Mouse (Mus musculus): ENCODE data around the gene Esam.

Gene Esam

DNA sequence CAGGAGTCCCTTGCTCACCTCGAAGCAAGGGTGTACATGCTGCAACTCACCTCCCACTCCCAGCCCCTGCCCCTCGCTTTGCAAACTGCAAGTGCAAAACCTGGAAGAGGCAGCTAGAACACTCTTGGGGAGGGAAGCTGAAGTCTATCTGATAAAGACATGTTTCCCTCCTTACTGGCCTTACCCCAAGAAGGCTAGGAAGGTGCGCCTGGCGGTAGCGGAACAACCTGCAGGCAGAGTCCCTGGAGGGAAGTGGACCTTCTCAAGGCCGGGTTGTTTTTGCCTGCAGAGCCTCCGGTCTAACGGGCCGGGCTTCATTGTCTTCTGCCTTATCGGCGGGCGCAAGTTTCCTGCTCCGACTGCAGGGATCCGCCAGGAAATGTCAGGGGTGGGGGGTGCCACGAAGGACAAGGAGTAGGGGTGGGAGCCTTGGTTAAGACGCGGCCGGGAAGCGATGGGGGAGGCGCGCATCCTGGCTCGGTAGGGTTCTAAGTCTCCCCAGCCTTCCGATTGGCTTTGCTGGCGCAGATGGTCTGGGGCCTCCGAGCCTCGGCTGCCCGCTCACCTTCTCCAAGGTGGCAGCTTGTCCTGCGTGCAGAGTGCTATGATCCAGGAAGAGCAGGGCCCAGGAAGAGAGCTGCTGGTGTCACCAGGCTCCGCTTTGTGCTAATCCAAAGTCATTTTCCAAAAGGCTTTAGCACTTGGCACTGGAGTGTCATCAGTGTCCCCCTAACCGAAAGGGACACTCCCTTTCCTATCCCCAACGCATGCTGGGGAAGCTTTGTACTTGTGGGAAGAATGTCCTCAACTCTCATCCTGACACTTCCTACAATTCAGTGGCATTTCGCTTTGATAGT is 2.4 kb downstream of the Esam start:
- DNase-seq (ENCODE audit: low spot score in 2 of 2), result no peak

DNA sequence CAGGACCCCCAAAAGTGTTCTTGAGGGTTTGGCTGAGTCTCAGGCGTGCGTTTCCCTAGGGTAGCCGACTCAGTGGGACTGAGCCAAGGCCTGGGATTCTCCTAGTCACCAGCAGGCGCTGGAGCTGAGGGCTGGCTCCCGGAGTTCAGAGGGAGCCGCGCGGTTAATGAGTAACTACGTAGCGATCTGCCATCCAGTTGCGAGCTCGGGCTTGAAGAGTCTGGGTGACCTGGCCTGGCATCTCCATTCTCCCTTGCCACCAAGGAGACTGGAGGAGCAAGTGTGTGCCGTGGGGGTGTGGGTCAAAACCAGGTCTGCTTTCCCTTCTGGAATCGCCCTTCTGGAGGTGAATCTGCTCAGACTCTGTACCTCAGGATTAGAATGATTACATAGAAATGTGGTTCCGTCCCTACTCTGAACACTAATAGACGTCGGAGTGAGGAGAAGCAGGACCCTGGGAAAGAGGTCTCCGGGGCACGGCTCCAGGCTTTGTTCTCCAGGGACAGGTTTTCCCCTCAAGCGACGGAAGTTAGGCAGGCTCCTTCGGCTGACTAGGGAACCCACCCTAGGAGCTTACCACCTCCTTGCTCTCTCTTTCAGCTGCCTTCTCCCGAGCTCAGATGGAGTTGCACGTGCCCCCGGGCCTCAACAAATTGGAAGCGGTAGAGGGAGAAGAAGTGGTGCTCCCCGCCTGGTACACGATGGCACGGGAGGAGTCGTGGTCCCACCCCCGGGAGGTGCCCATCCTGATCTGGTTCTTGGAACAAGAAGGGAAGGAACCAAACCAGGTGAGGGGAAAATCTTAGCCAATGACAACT is 3.2 kb downstream of the Esam start:
- no peak for DNase-seq (ENCODE audit: low spot score in 2 of 2)

DNA sequence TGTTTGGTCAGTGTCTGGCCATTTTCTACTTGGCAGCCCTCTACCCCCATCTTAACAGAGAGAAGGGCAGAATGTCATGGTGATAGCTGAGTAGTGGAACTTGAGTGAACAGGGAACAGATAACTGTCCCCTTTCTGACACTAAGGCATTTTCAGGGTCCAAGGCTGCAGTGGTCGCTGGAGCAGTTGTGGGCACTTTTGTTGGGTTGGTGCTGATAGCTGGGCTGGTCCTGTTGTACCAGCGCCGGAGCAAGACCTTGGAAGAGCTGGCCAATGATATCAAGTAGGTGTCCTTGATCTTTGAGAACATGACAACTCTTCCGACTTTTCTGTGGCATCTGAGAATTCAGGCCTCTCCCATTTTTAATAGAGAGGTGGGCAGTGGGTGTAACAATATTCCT is 9.0 kb downstream of the Esam start:
- no peak for DNase-seq (ENCODE audit: low spot score in 2 of 2)

DNA sequence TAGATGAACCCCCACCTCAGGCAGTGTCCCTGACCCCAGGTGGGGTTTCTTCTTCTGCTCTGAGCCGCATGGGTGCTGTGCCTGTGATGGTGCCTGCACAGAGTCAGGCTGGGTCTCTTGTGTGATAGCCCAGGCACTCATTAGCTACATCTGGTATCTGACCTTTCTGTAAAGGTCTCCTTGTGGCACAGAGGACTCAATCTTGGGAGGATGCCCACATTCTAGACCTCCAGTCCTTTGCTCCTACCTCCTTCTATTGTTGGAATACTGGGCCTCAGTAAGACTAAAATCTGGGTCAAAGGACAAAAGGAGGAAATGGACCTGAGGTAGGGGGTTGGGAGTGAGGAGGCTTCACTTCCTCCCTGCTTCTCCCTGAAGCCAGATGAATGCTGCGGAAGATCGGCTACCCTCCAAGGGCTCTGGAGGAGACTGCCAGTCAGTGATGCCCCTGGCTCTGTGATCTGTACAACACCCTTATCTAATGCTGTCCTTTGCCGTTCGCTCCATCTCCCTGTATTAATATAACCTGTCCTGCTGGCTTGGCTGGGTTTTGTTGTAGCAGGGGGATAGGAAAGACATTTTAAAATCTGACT is 9.9 kb downstream of the Esam start:
- DNase-seq (ENCODE audit: low spot score in 2 of 2), result no peak

DNA sequence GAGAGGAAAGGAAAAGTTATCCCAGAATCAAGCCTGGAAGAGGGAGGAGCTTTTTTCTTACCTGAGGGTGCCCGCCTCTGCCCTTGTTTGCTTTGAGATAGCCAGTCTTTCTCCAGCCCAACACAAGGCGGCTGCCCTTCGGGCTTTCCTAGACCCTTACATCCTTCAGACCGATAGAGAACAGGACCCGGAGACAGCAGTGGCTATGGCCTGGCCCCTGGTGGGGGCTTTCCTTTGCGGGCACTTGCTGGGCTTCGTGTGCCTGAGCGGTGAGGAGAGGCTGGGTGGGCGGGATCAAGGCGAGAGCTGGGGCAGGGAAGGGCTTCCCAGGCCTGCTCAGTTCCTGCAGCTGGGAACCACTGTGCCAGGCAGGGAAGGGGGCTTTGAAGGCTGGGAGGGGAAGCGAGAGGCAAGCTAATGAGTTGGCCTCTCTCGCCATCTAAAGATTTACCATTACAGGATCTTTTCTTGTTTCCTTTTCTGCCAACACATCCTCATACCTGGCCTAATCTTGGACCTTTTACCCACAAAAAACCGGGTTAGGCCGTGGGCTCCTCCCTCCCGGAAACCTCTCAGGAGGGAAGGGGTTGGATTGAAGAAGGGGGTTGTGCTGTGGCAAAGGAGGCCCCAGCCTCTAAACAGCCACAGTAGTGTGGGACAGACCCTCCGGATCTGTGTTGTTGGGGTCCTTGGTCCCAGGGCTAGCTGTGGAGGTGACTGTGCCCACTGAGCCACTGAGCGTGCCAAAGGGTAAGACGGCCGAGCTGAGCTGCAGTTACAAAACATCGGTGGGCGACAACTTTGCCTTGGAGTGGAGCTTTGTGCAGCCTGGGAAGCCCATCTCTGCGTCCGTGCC is 11.5 kb downstream of the Esam start, which contains the start of gene Vsig2:
Vsig2 (plus strand) TSS at position 86 of the 856 bp plus-strand sequence.
- no peak for DNase-seq (ENCODE audit: low spot score in 2 of 2)

DNA sequence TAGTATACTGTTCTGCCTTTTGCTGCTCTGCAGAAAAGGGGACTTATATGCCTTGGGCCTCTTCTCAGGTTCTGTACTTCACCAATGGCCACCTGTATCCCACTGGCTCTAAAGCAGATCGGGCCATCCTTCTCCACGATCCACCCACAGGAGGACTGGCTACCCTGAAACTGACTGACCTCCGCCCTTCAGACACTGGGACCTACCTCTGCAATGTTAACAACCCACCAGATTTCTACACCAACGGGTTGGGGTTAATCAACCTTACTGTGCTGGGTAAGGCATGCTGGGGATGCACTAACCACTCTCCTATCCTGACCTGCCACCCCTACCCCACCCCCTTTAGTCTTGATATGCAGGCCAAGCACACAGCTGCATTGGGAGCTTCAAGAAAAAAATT is 12.3 kb downstream of the Esam start:
- no peak for DNase-seq (ENCODE audit: low spot score in 2 of 2)

DNA sequence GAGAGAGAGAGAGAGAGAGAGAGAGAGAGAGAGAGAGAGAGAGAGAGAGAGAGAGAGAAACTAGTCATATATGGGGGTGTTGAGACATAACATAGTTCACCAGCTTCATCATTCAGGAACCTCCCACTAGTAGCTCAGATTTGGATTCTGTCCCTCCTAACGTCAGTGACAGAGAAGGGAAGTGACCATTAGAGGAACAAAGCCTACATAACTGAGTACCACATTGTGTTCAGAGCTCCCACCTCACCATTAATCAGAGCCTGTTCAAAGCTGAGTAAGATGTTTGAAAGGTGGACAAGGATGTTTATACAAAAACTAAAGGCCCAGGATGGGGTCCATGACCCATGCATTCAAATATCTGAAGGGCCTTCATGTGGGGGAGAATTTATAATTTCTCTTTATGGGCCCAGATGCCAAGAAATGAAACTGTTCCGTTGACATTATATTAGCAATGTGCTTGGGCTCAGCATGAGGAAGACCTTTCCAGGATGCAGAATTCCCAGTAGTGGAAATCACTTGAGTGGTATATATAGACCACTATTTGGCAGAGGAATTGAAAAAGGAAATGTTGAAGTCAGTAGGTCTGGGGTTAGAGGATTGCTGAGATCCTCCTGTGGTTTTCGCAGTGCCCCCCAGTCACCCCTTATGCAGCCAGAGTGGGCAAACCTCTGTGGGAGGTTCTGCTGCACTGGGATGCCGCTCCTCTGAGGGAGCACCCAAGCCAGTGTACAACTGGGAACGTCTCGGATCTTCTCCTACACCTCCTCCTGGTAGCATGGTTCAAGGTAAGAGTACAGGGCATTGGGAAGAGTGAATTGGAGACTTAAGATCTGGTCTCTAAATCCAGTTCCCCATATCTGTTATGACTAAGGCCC is 13.1 kb downstream of the Esam start:
- DNase-seq (ENCODE audit: low spot score in 2 of 2), result no peak

DNA sequence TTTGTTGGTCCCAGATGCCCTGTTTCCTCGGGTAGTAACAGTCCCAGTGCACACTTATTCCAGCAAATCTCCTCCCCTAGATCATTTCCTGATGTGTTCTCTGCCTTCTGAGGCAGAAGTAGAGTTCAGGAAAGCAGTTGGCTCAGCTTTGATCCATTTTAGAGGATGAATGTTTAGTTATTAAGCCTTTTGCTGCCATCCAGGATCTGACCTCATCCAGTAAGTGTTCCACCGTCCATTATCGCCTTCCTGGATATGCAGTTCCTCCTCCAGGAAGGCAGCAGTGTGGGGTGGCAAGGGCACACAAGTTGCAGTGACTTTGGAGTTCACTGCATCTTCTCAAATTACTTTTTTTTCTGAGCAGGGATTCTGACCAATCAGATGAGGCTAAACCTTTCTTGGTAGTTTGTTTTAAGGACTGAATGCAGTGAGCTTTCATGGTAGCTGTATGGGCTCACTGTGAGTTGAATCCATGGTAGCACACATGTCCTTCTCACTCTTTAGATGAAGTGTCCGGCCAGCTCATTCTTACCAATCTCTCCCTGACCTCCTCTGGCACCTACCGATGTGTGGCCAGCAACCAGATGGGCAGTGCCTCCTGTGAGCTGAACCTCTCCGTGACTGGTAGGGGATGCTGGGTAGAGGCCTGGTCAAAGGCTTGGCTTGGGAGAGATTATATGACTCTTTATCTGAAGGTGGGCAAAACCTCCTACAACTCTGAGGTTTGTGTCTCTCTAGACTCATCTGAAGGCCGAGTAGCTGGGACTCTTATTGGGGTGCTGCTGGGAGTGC is 14.2 kb downstream of the Esam start:
- DNase-seq (ENCODE audit: low spot score in 2 of 2), result no peak

DNA sequence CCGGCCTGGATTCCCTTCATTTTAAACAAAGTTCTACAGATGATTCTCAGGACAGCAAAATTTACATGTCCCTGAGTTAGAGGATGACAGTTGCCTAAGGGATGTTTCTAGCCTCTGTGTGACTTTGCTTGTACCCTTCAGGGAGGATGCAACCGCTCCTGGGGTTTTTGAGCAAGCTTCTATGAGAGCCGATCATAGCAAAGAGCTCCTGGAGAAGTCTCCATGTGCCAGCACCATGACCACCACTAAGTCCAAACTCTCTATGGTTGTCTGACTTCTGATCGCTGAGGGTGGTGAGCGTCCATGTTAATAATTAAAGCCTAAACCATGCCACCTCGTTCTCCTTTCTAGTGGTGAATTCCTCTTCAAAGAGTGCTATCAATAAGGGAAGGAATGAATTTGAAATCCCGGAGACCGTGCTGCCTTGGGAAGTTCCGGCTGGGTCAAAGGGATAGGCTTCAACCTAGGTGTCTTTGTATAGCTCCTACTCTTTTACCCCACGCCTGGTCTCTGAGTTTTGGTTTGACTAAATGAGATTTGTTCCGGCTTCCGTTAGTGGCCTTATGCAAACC is 16.1 kb downstream of the Esam start:
- no peak for DNase-seq (ENCODE audit: low spot score in 2 of 2)

DNA sequence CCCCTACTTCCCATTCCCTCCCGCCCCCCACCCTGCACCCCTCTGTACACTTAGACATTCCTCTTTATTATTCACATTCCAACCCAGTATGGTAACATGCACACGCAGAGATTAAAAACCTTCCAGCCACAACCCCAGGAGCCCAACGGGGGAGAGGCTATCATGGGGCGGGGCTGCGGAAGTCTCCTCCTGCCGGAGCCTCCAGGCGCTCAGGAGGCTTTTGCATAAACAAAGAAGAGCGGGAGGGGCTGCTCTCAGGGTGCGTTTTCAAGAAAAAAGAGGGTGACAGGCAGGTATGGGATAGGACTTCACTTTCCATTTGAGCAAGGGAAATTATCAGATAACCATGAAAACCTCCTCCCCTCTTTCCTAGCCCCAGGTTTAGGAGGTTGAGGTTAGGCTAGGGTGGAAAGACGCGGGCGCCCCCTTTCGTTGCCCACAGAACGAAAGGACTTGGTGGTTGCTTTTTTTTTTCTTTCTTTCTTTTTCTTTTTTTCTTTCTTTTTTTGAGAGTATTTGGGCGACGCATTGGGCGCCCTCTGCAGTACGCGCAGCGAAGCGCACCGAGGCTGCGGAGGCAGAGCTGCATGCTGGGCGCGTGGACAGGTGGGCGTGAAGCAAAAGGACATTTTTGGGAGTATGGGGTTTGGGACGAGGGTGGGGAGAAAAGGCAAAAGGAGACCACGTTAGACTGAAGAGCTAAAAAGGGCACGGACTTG is 16.7 kb downstream of the Esam start:
- peak; percentile 76 to 80 for DNase-seq (ENCODE audit: low spot score in 2 of 2)

DNA sequence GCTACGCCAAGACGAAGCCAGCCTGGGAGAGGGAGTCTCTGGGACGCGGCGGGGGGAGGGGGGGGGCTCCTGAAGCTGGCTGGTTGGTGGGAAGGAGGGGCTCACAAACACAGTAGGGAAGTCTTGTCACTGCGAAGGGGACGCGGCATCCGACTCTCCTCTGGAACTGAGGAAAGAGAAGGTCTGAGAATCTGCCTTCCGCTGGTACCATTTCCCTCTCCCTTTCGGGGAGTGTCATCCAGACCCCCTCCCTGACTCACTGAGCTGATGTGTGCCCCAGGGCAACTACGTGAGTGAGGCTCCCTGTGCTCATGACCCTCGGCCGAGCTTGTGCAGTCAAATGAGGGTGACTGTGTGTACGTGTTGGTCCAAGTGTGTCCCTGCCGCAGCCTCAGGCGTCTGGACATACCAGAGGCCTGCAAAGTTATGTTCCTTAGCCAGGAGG is 17.3 kb downstream of the Esam start:
- no peak for DNase-seq (ENCODE audit: low spot score in 2 of 2)

DNA sequence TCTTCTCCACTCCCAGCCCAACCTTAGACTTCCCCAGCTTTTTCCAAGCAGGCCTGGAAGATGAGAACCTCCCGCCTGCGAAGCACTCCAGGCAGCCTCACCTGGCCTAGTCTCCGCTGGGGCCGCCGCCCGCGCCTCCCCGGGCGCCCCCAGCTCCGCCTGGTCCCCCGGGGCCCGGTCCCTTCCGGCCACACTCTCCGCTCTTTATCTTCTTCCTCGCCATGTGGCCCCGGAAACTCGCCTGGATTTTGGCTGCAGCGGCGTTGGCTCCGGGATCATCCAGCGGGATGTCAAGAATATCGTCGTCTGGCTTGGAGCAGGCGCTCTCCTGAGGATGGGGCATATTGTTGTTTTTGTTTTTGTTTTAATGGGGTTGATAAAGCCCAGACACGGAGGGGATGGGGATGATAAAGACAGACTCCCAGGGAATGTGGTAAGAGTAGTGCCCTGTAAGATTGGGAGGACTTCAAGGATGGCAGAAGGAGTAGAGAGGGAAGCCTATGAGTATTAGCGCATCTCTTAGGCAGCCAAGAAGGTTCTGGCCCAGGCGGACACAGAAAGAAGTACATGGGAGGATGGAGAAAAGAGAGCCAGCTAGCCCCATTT is 18.1 kb downstream of the Esam start:
- no peak for DNase-seq (ENCODE audit: low spot score in 2 of 2)

DNA sequence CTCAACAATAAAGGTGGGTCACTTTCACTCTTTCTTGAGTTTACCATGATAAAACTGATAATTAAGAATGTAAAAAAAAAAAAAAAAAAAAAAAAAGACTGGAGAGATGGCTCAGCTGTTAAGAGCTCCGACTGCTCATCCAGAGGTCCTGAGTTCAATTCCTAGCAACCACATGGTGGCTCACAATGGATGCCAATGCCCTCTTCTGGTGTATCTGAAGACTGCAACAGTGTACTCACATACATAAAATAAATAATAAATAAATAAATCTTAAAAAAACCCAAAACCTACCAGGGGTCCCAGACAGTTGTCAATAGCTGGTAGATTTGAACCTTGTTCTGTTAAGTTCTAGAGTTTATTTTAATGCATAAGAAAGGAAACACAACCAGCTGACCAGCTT is 19.0 kb downstream of the Esam start:
- DNase-seq (ENCODE audit: low spot score in 2 of 2), result no peak

DNA sequence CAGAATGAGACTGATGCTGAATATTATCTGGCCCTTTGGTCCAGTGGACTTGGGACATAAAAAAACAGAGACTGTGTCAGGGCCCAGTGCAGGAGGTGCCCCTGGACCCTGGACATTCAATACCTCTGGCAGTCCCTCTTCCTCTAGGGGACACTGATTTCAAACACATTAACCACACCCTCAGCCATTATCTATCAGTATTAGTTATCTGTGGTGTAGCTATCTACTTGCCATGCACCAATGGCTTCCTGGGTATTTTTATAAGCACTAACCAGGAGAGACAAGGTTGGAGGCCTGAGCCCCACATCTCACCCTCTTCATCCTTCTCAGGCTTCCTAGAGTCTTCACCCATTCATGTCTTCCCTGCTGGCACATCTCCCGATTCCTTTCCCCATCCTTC is 22.6 kb downstream of the Esam start:
- DNase-seq (ENCODE audit: low spot score in 2 of 2), result no peak

DNA sequence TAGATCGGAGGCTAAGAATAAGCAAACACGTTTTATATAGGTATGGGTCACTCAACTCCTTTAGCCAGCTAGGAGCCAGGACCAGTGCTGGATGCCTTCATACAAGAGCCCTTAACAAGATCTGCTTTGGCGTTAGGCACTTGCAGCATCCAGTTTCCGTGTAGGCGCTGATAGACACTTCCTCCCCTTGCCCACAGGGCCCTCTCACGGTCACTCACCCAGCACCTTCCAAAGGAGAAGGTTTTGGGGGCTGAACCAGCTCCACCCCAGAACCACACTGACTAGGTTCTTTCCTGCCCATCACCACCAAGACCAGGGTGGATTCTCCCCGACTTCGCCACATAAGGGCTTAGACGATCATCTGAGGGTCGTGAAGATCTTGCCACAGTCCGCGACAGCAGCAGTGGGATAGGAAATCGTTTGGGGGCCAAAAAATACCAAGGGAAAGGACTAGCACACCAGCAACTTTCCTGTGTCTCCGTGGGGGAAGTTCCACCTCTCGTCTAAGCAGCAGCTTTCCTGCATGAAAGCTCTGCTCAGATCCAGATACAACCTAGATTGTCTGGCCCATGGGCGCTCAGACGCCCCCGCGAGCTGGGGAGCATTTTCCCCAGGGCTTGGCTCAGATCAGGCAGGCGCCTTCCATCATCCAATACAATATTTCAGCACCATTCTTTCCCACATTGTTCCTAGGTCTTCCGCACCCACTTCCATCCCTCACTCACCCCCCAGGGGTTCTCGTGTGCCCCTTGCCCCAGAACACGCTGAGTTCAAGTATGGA is 24.1 kb downstream of the Esam start:
- no peak for DNase-seq (ENCODE audit: low spot score in 2 of 2)

DNA sequence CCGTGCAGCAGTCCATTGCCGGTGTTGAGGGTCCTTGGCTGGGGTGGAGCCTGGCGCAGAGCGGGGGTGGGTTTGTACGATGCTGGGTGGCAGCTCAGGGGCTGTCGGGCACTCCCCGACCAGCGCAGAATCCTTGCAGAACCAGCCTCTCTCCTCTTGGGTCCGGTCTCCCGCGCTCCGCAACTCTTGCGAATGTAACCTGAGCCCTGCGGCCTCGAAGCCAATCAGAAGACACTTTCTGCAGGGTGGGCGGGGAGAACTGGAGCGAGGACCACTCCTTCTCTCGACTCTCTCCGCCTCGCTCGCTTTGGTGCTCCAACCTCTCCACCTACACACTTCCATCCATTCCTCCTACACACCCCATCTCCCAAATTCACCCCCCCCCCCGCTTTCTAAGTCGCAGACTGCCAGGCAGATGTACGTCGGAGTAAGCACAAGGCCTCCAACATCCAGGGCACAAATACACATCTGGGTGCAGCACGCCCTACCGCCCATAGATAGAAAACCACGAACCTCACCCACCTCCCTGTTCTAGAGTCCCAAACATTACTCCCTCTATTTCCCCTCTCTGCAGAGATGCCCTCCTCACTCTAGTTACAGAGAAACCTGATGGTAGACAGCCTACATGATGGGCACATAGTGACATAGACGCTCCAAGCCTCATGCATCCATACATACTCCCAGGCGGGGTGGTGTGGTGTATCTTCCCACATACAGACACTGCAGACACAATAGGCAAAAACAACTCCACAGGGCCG is 24.8 kb downstream of the Esam start, which contains the start of gene Nrgn:
Nrgn (minus strand) TSS at position 369 of the 758 bp plus-strand sequence.
- peak; percentile 86 to 93 for DNase-seq (ENCODE audit: low spot score in 2 of 2)

DNA sequence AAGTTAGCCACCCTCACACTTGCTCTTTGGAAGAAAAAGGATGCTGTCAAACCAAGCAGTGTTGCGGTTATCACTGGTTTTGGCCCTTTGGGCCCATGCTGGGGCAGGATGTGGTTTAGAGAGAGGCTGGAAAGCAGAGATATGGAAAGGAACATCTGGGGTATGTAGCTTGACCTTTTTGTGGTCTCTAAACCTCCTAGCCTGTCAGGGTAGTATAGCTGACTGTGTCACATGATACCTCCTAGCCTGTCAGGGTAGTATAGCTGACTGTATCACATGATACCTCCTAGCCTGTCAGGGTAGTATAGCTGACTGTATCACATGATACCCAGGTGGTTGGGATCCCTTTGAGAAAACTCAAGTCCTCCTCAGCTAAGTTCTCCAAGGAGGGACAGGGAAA is 26.4 kb downstream of the Esam start:
- DNase-seq (ENCODE audit: low spot score in 2 of 2), result no peak
